Mouse (Mus musculus) embryonic facial prominence, embryonic 12.5 days (tissue): ENCODE measurements around the gene Atf1. TPM values are rescaled to one million over a fixed set of nuclear protein-coding genes. Genes with fewer than 3 reads are reported as not detected.
"Not testable (repeated sequence)": the region's sequence is repeated elsewhere in the genome, so short reads cannot be mapped to it uniquely, and the experiment has no call there.

ENCODE experiments used
- ATAC-seq: fragments of 200-750 bp; cut with Nextera tagmentation; 2 replicates; pipeline ENCODE4 v1.8.0; 2017; ENCODE audit not compliant: insufficient number of reproducible peaks, insufficient read depth, low FRiP score, low TSS enrichment
- H3K27ac ChIP-seq: fragments of 300-500 bp; sonication (generic); 2 replicates; pipeline ENCODE4 v1.5.1; 2016; ENCODE audit warnings: mild to moderate bottlenecking
- H3K27me3 ChIP-seq: fragments of 300-500 bp; sonication (generic); 2 replicates; pipeline ENCODE4 v1.6.1; 2016; ENCODE audit warnings: mild to moderate bottlenecking, moderate library complexity
- H3K36me3 ChIP-seq: fragments of 300-500 bp; sonication (generic); 2 replicates; pipeline ENCODE4 v1.6.1; 2016; ENCODE audit warnings: mild to moderate bottlenecking
- H3K4me1 ChIP-seq: fragments of 300-500 bp; sonication (generic); 2 replicates; pipeline ENCODE4 v1.6.1; 2016
- H3K4me2 ChIP-seq: fragments of 300-500 bp; sonication (generic); replicated peaks from 2 replicates; pipeline ENCODE4 v1.6.1; 2016; ENCODE audit warnings: mild to moderate bottlenecking, moderate library complexity
- H3K4me3 ChIP-seq: fragments of 300-500 bp; sonication (generic); 2 replicates; pipeline ENCODE4 v1.5.1; 2016; ENCODE audit warnings: mild to moderate bottlenecking
- H3K9ac ChIP-seq: fragments of 300-500 bp; sonication (generic); 2 replicates; pipeline ENCODE4 v1.6.1; 2016; ENCODE audit warnings: mild to moderate bottlenecking, moderate library complexity
- H3K9me3 ChIP-seq: fragments of 300-500 bp; sonication (generic); 2 replicates; pipeline ENCODE4 v1.6.1; 2016; ENCODE audit warnings: mild to moderate bottlenecking, moderate library complexity
- WGBS: fragments of 180-500 bp; shearing (Covaris S2); methylation state at CpG from one replicate; pipeline ENCODE4 v1.1.7; 2016; 5-methylcytosine and 5-hydroxymethylcytosine counted together
- polyA plus RNA-seq: library from polyadenylated mRNA; unstranded; fragments of >200 nt; fragmentation: Nextera tagmentation; extraction: Ambion mirVana; gene quantifications from 2 replicates; pipeline ENCODE4 v1.2.1, GENCODE M21; 2016

Atf1 gene
- polyA plus RNA-seq, 1 experiment from 2014 or later: 46.8 TPM

GRCm38 (mm10) chr15:100245951-100246350 lies 18.3 kb downstream of the Atf1 start:
- 98% methylated on average over 7 of the region's 7 CpGs for WGBS
- H3K27me3 ChIP-seq: no peaks in the 10 kb centered on the region
- no peaks in the 10 kb centered on the region for H3K9me3 ChIP-seq
- H3K27ac ChIP-seq: no peak overlapping the region
- H3K4me3 ChIP-seq: no peak overlapping the region
- H3K4me1 ChIP-seq: no peaks in the 10 kb centered on the region
- no peak overlapping the region for H3K9ac ChIP-seq
- no peak for ATAC-seq
- H3K4me2 ChIP-seq: no peak overlapping the region
- H3K36me3 ChIP-seq: peaks cover 81% of the 10 kb centered on the region

- H3K36me3 ChIP-seq: peaks cover 85% of the 10 kb centered on the region
Measured at GRCm38 (mm10) chr15:100247296-100247695, 19.7 kb downstream of the Atf1 start.

GRCm38 (mm10) chr15:100248665-100249433 lies 21.2 kb downstream of the Atf1 start:
- Histone ChIP-seq H3K4me3 (no peak overlapping the region), H3K4me1 (no peaks in the 10 kb centered on the region), H3K27me3 (no peaks in the 10 kb centered on the region), H3K27ac (no peak overlapping the region), H3K9ac (no peak overlapping the region), H3K4me2 (no peak overlapping the region), H3K9me3 (no peaks in the 10 kb centered on the region), H3K36me3 (peaks cover 86% of the 10 kb centered on the region)
- 96% methylated on average over 6 of the region's 6 CpGs for WGBS
- no peak for ATAC-seq

More at GRCm38 (mm10) chr15:100247296-100247695, 19.7 kb downstream of the Atf1 start:
- Histone ChIP-seq H3K4me1 (no peaks in the 10 kb centered on the region), H3K27me3 (no peaks in the 10 kb centered on the region), H3K4me3 (no peak overlapping the region), H3K9ac (no peak overlapping the region), H3K9me3 (no peaks in the 10 kb centered on the region), H3K4me2 (no peak overlapping the region), H3K27ac (no peak overlapping the region)
- 91% methylated on average over 9 of the region's 9 CpGs for WGBS
- no peak for ATAC-seq

- no peak overlapping the region for H3K9ac ChIP-seq
- no peaks in the 10 kb centered on the region for H3K9me3 ChIP-seq
- H3K27me3 ChIP-seq: no peaks in the 10 kb centered on the region
- no peak for ATAC-seq
- H3K4me2 ChIP-seq: no peak overlapping the region
- WGBS: 94% methylated on average over 6 of the region's 6 CpGs
- H3K4me1 ChIP-seq: no peaks in the 10 kb centered on the region
- H3K27ac ChIP-seq: no peak overlapping the region
- peaks cover 96% of the 10 kb centered on the region for H3K36me3 ChIP-seq
- no peak overlapping the region for H3K4me3 ChIP-seq
Measured at GRCm38 (mm10) chr15:100251153-100251780, 23.6 kb downstream of the Atf1 start.

- no peaks in the 10 kb centered on the region for H3K27me3 ChIP-seq
- H3K36me3 ChIP-seq: peaks cover 74% of the 10 kb centered on the region
- H3K4me1 ChIP-seq: no peaks in the 10 kb centered on the region
- no peak overlapping the region for H3K4me3 ChIP-seq
- ATAC-seq: no peak
- H3K4me2 ChIP-seq: no peak overlapping the region
- no peaks in the 10 kb centered on the region for H3K9me3 ChIP-seq
- no peak overlapping the region for H3K27ac ChIP-seq
- WGBS: 87% methylated on average over 6 of the region's 6 CpGs
- no peak overlapping the region for H3K9ac ChIP-seq
Measured at GRCm38 (mm10) chr15:100256386-100256785, 28.8 kb downstream of the Atf1 start.

GRCm38 (mm10) chr15:100257305-100257704 lies 29.7 kb downstream of the Atf1 start:
- no peak overlapping the region for H3K9ac ChIP-seq
- no peaks in the 10 kb centered on the region for H3K9me3 ChIP-seq
- no peak overlapping the region for H3K4me2 ChIP-seq
- 90% methylated on average over 5 of the region's 5 CpGs for WGBS
- no peak for ATAC-seq
- H3K27me3 ChIP-seq: no peaks in the 10 kb centered on the region
- no peaks in the 10 kb centered on the region for H3K4me1 ChIP-seq
- no peak overlapping the region for H3K27ac ChIP-seq
- H3K4me3 ChIP-seq: no peak overlapping the region
- H3K36me3 ChIP-seq: peaks cover 67% of the 10 kb centered on the region

- H3K4me3 ChIP-seq: no peak overlapping the region
- H3K4me1 ChIP-seq: no peaks in the 10 kb centered on the region
- H3K9me3 ChIP-seq: no peaks in the 10 kb centered on the region
- ATAC-seq: no peak
- H3K27ac ChIP-seq: no peak overlapping the region
- H3K9ac ChIP-seq: no peak overlapping the region
- no peak overlapping the region for H3K4me2 ChIP-seq
- WGBS: 95% methylated on average over 7 of the region's 7 CpGs
- peaks cover 54% of the 10 kb centered on the region for H3K36me3 ChIP-seq
- H3K27me3 ChIP-seq: no peaks in the 10 kb centered on the region
Measured at GRCm38 (mm10) chr15:100258646-100259425, 31.2 kb downstream of the Atf1 start.

GRCm38 (mm10) chr15:100260351-100260750 lies 32.7 kb downstream of the Atf1 start:
- not testable (repeated sequence) for ATAC-seq, H3K9ac ChIP-seq, H3K27me3 ChIP-seq, H3K4me3 ChIP-seq, H3K27ac ChIP-seq, H3K4me2 ChIP-seq, H3K4me1 ChIP-seq, H3K9me3 ChIP-seq
- peaks cover 38% of the 10 kb centered on the region for H3K36me3 ChIP-seq
- 89% methylated on average over 7 of the region's 7 CpGs for WGBS

GRCm38 (mm10) chr15:100263246-100263905 lies 35.8 kb downstream of the Atf1 start:
- Histone ChIP-seq H3K4me2 (no peak overlapping the region), H3K27me3 (no peaks in the 10 kb centered on the region), H3K4me3 (no peak overlapping the region), H3K27ac (no peak overlapping the region), H3K9ac (no peak overlapping the region), H3K36me3 (peaks cover 15% of the 10 kb centered on the region), H3K4me1 (no peaks in the 10 kb centered on the region), H3K9me3 (no peaks in the 10 kb centered on the region)
- WGBS: 19% methylated on average over 4 of the region's 4 CpGs
- no peak for ATAC-seq

- no peaks in the 10 kb centered on the region for H3K27me3 ChIP-seq
- no peak for ATAC-seq
- no peak overlapping the region for H3K27ac ChIP-seq
- no peak overlapping the region for H3K4me3 ChIP-seq
- no peak overlapping the region for H3K9ac ChIP-seq
- no peaks in the 10 kb centered on the region for H3K4me1 ChIP-seq
- peaks cover 4% of the 10 kb centered on the region for H3K36me3 ChIP-seq
- 85% methylated on average over 4 of the region's 5 CpGs for WGBS
- no peak overlapping the region for H3K4me2 ChIP-seq
- H3K9me3 ChIP-seq: no peaks in the 10 kb centered on the region
Measured at GRCm38 (mm10) chr15:100265586-100266325, 38.1 kb downstream of the Atf1 start.

- Histone ChIP-seq H3K27ac (no peak overlapping the region), H3K4me2 (no peak overlapping the region), H3K9me3 (no peaks in the 10 kb centered on the region), H3K4me3 (no peak overlapping the region), H3K36me3 (no peaks in the 10 kb centered on the region), H3K27me3 (no peaks in the 10 kb centered on the region), H3K4me1 (no peaks in the 10 kb centered on the region), H3K9ac (no peak overlapping the region)
- no peak for ATAC-seq
- WGBS: 62% methylated on average over 2 of the region's 2 CpGs
Measured at GRCm38 (mm10) chr15:100268916-100269315, 41.3 kb downstream of the Atf1 start.
